Mouse (Mus musculus) ovary, adult 10 weeks (tissue): ENCODE data around the gene Ewsr1. TPM values are rescaled to one million over a fixed set of nuclear protein-coding genes. Genes with fewer than 3 reads are reported as not detected.

Experiments
- polyA plus RNA-seq: library from polyadenylated mRNA; stranded (reverse); fragments of 350-450 nt; fragmentation: Illumina TruSeq; extraction: RNeasy Lipid Tissue Mini Kit (QIAGEN cat#74804); gene quantifications from one replicate; pipeline ENCODE4 v1.2.3, GENCODE M21; 2014

Gene Ewsr1
- polyA plus RNA-seq: 214 TPM

GRCm38 (mm10) chr11:5098736-5099542, at the start of gene Ewsr1, which contains the start of gene Rhbdd3:
Ewsr1 (minus strand) TSS chr11:5099266.
Rhbdd3 (plus strand) TSS chr11:5098926.

GRCm38 (mm10) chr11:5065056-5065821, 33.8 kb downstream of the Ewsr1 start, which contains the start of gene Gas2l1:
Gas2l1 (minus strand) TSS chr11:5065327.

GRCm38 (mm10) chr11:5057856-5058641, 41.0 kb downstream of the Ewsr1 start, which contains the start of gene Rasl10a:
Rasl10a (plus strand) TSS chr11:5058128.

Other genes starting within 250 kb of the Ewsr1 start
- 106 TPM for gene Nf2, start 249.7 kb downstream of the Ewsr1 start, polyA plus RNA-seq
- gene Nipsnap1, start 225.3 kb downstream of the Ewsr1 start, polyA plus RNA-seq: 26.4 TPM
- gene Thoc5, start 203.9 kb downstream of the Ewsr1 start, polyA plus RNA-seq: 6.7 TPM
- gene Nefh, start 151.2 kb downstream of the Ewsr1 start, polyA plus RNA-seq: 0.20 TPM
- gene Ap1b1, start 112.4 kb downstream of the Ewsr1 start, polyA plus RNA-seq: 48.5 TPM
- gene Rasl10a, start 41.1 kb downstream of the Ewsr1 start, polyA plus RNA-seq: 20.1 TPM
- 2.5 TPM for gene Gas2l1, start 33.9 kb downstream of the Ewsr1 start, polyA plus RNA-seq
- gene Rhbdd3, start 340 bp downstream of the Ewsr1 start, polyA plus RNA-seq: 0.80 TPM
- not detected for gene Emid1, start 53.0 kb upstream of the Ewsr1 start, polyA plus RNA-seq
- 4.2 TPM for gene Kremen1, start 162.3 kb upstream of the Ewsr1 start, polyA plus RNA-seq